Mouse (Mus musculus) urinary bladder, postnatal 36 days (tissue): ENCODE results near the gene Pcbp3.
"Not testable (repeated sequence)": the region's sequence is repeated elsewhere in the genome, so short reads cannot be mapped to it uniquely, and the experiment has no call there.

Experiments used
- DNase-seq, 2 experiments: peaks; one replicate each; pipeline ENCODE4 v3.0.0; 2022; ENCODE audit warnings: low spot score in 2 of 2, mixed read lengths in 1 of 2

The Pcbp3 gene

GRCm38 (mm10) chr10:76801841-76802499 is 159.7 kb downstream of the Pcbp3 start:
- no peak for DNase-seq

- no peak for DNase-seq
Observed at GRCm38 (mm10) chr10:76801237-76801641, 160.4 kb downstream of the Pcbp3 start.

- DNase-seq: no peak
Observed at GRCm38 (mm10) chr10:76798751-76799585, 162.7 kb downstream of the Pcbp3 start.

GRCm38 (mm10) chr10:76794102-76794501 is 167.6 kb downstream of the Pcbp3 start:
- DNase-seq: no peak

- DNase-seq: no peak
Observed at GRCm38 (mm10) chr10:76791475-76791874, 170.2 kb downstream of the Pcbp3 start.

- no peak for DNase-seq
Observed at GRCm38 (mm10) chr10:76789885-76790284, 171.8 kb downstream of the Pcbp3 start.

- DNase-seq: no peak
Observed at GRCm38 (mm10) chr10:76785312-76785711, 176.4 kb downstream of the Pcbp3 start.

- no peak for DNase-seq
Observed at GRCm38 (mm10) chr10:76779225-76779624, 182.5 kb downstream of the Pcbp3 start.

GRCm38 (mm10) chr10:76771624-76772023 is 190.1 kb downstream of the Pcbp3 start:
- no peak for DNase-seq

- DNase-seq: no peak
Observed at GRCm38 (mm10) chr10:76771086-76771485, 190.6 kb downstream of the Pcbp3 start.

GRCm38 (mm10) chr10:76769581-76769980 is 192.1 kb downstream of the Pcbp3 start:
- no peak for DNase-seq

- no peak for DNase-seq
Observed at GRCm38 (mm10) chr10:76766196-76766595, 195.5 kb downstream of the Pcbp3 start.

GRCm38 (mm10) chr10:76764927-76765326 is 196.8 kb downstream of the Pcbp3 start:
- no peak for DNase-seq

GRCm38 (mm10) chr10:76763016-76763415 is 198.7 kb downstream of the Pcbp3 start:
- no peak for DNase-seq

- no peak for DNase-seq
Observed at GRCm38 (mm10) chr10:76762411-76762810, 199.3 kb downstream of the Pcbp3 start.

GRCm38 (mm10) chr10:76759878-76760277 is 201.8 kb downstream of the Pcbp3 start:
- DNase-seq: no peak

GRCm38 (mm10) chr10:76753640-76754039 is 208.0 kb downstream of the Pcbp3 start:
- DNase-seq: no peak

GRCm38 (mm10) chr10:76744267-76744666 is 217.4 kb downstream of the Pcbp3 start:
- not testable (repeated sequence) for DNase-seq

- DNase-seq: no peak
Observed at GRCm38 (mm10) chr10:76736764-76737163, 224.9 kb downstream of the Pcbp3 start.

- peak; percentile 69 to 80 for DNase-seq
Observed at GRCm38 (mm10) chr10:76734979-76735378, 226.7 kb downstream of the Pcbp3 start.

- DNase-seq: no peak
Observed at GRCm38 (mm10) chr10:76733677-76734068, 228.0 kb downstream of the Pcbp3 start.

GRCm38 (mm10) chr10:76732881-76733676 is 228.6 kb downstream of the Pcbp3 start:
- peak; percentile 62 to 77 for DNase-seq
